Mouse (Mus musculus) left cerebral cortex, adult 8-10 months (tissue): ENCODE results near the gene Spp2. TPM values are rescaled to one million over a fixed set of nuclear protein-coding genes. Genes with fewer than 3 reads are reported as not detected.
A peak's percentile ranks its signal among the peaks of the same experiment; 100 is the strongest.
"Not testable (repeated sequence)": the region's sequence is repeated elsewhere in the genome, so short reads cannot be mapped to it uniquely, and the experiment has no call there.

Source experiments
- DNase-seq, 2 experiments: peaks; one replicate each; pipeline ENCODE4 v3.0.0; 2022; ENCODE audit warnings: low spot score in 2 of 2
- total RNA-seq, 4 experiments: library from RNA; stranded (reverse); gene quantifications; 2 replicates each; pipeline ENCODE4 v1.2.4; 2022

Spp2 gene
- total RNA-seq, 4 experiments from 2014 or later: not detected

DNA sequence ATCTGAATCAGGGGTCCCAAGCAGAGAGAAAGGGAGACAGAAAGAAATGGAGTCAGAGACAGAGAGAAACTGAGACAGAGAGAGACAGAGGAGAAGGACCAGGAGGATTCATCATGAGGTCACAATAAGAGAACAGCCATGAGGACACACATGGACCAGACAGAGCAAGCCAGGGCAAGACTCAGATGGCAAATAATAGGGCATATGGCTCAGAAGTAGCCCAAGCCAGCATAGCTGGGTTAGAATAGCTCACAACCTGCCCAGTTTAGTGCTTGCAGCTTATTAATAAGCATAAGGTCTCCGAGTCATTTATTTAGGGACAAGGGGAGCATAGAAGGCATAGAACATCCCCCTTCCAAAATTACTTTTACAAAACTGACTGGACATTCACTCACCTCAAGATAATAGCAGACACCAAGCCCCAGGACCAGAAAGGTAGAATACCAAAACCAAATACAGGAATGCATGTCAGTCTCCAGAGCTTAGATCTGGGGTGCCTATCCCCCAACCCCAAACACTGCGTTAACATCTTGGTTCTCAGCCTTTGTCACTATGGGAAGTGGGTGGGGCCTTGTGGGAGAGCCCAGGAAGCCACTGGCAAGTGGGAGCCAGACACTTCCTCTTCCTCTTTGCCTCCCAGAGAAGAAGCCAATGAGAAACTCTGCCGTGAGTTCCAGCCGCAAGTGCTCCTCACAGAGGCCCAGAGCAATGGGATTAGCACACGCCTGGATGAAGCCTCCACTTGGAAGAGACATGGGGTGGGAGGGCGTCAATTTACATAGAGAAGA, 26.5 kb downstream of the Spp2 start:
- no peak for DNase-seq

DNA sequence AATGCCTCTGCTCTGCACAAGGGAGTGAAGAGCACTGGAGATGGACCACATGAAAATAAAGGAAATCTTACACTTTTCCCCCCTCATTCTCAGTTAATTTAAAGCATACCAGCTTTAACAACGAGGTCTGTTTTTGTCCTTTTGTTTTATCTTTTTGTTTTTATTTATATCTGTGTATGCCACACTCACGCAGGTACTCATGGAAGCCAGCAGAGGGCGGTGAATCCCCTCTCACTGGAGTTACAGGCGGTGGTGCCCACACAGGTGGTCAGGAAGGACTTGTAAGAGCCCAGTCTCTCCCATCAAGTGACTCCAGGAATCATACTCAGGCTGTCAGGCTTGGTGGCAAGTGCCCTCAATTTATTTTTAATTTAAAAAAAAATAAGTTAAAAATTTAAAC, 27.3 kb downstream of the Spp2 start:
- DNase-seq: no peak

DNA sequence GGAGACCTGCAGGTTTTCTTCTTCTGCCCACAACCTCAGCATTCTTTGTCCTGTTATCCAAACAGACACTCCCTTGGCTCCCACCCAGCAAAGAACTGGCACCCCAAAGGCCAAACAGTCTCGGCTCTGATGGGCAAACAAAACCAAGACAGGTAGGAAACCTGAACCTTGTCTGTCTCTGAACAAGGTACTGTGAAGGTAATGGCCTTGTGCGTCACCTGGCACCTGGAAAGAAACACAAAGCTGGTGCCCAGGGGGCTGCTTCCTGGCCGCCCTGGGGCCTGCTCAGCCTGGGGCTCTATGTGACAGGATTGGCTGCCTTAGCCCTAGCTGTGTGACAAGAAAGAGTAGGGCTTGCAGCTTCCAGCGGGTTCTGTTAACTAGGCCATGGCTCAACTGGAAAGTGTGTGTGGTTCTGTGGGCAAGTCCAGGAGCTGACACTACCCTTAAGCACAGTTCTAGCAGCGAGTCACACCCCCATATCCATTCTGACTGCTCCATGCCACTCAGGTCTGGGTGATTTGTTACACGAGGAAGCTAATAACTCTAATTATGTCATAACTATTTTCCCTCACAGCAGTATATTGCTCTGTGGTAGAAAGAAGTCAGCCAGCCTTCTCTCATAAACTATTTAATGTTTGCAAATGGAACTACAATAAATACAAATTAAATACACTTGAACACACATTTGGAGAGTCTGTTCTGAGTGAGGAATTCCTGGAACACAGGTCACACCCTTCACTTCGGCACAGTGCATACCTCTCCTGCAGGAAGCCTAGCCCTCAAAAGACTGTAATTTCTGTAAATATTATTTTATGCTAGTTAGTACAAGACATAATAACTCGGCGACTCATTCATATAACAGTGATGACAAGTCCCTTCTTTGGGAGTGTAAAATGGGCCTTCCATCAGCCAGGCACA, 30.7 kb downstream of the Spp2 start:
- no peak for DNase-seq

DNA sequence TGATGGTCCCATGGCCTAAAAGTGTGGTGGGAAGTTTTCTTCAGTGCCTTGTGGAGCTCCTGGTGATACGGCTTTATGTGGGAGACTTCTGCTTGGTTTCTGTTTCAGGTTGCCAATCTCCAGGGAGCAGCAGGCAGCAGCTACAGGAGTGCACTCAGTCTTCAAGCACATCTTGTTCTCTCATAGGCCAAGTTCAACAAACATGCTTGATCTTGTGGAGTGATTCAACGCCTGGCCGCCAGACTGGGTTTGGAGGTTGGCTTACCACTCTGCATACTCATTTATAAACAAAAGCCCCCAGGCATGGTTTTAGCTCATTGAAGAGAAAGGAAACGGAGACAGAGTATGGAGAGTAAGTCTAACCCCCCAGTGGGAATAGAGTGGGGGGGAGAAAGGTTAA, 36.6 kb downstream of the Spp2 start:
- DNase-seq: no peak

DNA sequence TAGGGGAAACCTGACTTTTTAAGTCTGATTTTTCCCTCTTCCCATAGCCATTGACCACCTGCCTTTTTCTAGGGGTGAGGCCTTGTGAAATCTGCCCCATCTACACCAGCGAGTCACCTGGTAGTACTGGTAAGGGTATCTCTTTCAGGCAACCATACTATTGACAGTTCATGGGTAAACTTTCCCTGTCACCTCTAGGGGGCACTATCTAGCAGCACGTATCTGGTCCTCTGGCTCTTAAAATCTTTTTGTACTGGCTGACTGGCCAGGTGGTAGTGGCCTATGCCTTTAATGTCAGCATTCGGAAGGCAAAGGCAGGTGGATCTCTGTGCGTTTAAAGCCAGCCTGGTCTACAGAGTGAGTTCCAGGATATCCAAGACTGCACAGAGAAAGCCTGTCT, 38.6 kb downstream of the Spp2 start:
- DNase-seq: no peak

DNA sequence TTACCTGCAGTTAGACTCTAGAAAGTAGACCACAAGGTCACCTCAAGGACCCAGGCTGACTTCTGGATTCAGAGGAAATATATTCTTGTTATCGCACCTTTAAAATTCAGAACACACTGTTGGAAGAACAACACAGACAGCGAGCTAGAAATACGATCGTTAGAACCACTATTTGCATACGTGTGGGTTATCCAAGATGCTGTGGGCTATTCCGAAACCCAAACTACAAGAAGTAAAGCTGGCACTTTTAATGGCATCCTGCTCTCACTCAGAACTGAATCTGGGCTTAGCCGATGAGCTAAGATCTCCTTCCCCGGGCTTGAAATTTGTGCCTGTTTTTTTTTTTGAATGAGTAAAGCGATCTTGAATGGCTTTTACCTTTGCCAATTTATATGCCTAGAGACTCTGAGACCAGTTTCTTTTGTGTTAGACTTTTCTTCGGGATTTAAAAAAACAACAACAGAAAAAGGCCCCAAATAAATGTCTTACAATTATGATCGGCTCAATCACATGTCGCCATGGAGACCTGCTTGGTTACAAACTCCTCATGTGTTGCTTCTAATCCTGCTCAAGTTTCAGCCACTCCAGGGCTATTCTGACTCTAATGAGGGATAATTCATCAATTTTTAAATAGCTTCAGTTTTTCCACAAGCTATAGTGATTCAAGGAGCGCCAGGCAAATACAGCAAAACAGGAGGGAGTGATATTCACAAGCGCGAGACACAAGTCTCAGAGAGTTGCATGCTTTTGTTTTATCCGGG, 39.7 kb downstream of the Spp2 start:
- no peak for DNase-seq

DNA sequence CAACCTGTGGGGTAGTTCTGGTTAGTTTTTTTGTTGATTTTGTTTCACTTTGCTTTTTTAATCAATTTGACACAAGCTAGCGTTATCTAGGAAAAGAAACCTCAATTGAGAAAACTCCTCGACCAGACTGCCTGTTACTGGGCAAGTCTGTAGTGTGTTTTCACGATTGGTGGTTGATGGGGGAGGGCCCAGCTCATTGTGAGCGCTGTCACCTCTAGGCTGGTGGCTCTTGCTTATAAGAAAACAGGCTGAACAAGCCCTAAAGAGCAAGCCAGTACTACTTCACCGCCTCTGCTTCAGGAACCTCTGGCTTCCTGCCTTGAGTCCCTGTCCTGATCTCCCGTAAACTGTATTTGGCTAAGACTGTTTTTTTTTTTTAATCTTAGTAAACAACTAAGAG, 40.7 kb downstream of the Spp2 start:
- DNase-seq: no peak

DNA sequence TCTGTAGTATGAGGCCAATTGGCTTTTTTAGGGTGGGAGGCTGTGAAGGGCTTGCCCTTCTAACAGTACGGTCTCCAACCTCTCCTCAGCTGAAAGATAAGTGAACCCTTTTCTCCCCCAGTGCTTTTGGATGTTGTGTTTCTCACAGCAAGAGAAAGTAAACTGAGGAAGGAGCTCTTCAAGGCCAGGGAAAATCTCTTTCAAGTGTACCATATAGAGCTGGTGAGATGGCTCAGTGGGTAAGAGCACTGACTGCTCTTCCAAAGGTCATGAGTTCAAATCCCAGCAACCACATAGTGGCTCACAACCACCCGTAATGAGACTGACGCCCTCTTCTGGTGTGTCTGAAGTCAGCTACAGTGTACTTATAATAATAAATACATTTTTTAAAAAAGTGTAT, 41.3 kb downstream of the Spp2 start:
- not testable (repeated sequence) for DNase-seq

DNA sequence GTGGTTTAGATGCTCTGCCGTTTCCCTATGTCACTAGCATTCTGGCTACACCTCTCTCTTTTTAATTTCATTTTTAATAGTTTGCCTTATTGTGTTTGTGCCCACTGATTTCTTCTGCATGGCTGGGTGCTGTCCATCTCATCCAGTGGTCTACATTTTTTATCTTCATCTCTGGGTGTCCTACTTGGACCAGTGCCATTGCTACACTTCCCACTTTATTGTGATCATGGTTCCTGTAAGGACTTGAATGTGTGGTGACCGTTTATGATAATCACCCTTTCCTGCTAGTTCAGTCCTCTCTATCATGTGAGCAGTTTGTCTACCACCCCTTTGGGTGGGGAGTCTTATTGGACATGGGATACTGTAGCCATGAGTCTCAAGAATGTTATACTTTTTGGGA, 43.0 kb downstream of the Spp2 start:
- DNase-seq: no peak

DNA sequence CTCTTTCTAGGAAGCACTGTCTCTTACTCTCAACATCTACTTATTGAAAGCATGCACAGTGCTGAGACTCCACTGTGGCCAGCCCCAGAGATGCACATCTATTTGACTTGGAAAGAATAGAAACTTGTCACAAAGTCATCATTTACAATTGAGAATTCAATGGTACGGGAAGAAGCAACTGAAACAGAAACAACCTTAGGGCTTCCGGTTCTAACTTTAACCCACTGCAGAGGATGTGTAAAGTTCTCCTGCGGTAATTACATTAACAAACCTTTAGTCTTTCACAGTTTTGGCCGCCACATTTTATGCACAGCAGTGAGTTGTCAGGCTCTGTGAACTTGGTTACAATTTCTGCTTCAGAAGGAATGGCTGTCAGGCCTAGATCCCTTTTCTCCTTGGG, 43.9 kb downstream of the Spp2 start:
- no peak for DNase-seq

DNA sequence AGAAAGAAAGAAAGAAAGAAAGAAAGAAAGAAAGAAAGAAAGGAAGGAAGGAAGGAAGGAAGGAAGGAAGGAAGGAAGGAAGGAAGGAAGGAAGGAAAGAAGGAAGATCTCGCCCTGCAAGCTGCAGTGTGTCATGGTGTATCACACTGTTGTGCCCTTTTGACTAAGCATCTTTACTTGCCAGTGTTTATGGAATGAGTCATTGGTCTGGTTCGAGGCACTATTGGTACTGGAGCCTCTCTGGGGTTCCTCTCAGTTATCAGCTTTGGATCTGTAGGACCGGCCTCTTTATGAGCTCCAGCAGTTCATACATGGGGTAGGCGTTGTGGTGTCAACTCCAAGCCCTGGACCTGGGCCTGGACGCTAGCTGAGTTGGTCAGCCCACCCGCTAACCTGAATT, 45.4 kb downstream of the Spp2 start:
- DNase-seq: no peak

DNA sequence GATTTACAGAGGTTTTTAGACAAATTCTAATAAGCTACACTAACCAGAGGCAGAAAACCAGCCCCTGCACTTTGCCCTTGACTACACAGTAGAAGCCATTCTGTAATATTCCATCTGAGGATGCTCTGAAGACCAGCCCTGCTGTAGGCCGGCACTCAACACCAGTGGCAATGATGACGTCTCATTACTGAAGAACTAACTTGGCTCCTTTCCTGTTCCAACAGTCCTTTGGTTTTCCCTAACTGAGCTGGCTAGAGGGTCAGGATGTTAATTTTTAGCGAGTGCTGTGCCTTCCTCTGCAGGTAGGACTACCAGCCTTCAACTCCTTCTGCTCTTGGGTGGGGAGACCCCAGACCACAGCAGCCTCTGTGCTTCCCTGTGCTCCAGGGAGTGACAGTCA, 47.9 kb downstream of the Spp2 start:
- DNase-seq: no peak

DNA sequence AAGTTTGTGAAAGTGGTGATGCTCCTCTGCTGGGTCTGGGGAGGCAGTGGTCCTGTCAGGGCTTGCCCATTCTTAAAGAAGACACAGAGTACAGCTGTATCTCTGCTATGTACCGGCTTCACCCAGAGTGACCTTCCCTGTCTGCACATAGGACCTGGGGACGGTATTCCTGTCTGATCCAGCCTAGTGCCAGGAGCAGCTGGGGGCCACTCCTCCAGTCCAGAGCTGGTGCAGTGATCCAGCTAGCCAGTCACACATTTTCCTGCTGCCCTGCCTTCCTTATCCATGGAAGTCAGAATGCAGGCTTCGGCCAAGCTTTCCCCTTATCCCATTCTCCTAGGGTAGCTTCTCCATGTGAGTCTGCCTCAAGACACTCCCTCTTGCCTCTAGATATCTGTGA, 49.0 kb downstream of the Spp2 start:
- no peak for DNase-seq

DNA sequence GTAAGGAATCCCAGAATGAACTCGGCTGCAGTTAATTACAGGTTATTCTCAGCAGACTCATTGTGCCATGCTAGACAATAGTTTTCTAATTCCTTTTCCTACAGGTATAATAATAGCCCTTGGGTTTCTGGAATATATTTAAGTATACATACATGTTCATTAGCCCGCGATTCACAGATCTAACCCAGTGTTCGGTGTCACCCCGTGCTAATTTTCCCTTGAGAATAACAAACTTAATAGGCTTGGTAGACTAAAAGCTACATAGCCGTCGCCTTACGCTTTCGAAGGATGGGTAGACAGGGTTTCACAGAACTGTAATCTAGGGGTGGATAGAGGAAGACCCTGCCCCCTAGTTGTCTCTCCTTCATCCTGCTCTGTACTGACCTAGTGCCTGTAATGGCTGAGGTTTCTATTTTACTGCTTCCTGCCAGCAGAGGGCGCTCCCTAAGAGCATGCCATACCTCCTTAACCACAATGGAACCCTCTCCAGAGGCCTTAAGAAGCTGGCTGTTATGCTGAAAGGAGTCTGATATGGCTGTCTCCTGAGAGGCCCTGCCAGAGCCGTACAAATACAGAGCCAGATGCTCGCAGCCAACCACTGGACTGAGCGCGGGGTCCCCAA, 49.8 kb downstream of the Spp2 start:
- peak; percentile 43 to 46 for DNase-seq

DNA sequence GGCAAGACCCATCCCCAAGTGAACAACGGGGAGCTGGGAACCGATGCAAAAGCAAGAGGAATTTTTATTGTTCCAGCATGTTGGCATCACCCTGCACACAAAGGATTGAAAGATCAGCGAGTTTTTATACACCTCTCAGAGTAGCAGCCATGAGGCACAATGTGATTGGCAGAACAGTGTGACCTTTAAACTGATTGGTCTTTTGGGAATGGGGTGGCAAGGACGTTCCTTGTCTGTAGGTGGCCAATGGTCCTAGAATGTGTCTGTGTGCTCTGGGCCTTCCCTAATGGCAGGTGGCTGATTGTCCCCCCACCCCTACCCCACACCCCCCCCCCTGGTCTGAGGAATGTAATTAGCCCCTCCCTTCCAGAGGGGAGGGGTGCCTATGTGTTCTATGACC, 52.4 kb downstream of the Spp2 start:
- no peak for DNase-seq

DNA sequence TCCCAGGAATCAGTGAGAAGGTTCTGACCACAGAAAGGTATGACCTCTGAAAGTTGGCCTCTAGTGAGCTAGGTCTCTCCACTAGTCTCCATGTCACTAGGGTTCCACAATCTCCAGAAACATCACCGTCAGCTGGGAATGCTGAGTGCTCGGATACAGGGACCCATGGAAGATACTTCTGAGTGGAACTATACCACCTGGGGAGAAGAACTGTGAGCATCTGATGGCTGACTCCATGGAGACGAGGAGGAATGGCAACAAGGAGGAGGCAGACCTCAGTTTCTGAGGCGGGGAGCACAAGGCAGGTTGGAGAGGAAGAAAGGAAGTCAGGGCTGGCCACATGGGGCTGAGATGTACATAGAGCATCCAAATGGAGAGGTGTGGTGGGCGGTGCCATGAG, 52.9 kb downstream of the Spp2 start:
- DNase-seq: no peak

DNA sequence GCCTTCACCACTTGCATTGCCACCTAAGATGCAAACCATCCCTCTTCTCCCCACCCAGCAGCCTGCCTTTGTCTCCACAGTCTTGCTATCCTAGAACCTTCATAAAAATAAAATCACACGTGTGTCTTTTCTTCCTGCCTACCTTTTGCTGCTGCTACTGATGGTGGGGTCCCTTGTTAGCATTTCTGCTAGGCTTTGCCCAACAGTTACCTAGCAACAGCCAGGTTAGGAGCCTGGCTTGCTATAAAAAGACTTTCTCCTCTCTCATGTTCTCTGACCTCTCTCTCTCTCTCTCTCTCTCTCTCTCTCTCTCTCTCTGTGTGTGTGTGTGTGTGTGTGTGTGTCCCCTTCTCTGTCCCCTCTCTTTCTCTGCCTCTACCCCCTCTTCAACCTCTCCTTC, 54.3 kb downstream of the Spp2 start:
- DNase-seq: no peak

DNA sequence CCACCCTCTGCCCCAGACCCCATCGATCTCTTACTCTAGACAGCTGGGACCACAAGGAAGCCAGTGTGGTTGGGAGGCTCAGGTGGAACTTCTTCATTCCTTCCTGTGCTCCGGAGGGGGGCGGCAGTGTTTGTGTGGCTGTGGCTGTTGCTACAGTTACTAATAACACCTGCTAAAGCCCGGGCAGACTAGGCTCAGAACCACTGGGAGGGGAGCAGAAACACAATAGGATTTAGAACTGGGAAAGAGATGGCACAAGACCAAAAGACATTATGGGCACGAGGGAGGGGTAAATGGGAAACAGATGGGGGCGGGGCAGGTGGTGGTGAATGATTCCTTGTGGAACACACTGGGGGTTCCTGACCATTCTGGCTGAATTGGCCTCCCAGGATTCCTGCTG, 55.7 kb downstream of the Spp2 start:
- DNase-seq: no peak

DNA sequence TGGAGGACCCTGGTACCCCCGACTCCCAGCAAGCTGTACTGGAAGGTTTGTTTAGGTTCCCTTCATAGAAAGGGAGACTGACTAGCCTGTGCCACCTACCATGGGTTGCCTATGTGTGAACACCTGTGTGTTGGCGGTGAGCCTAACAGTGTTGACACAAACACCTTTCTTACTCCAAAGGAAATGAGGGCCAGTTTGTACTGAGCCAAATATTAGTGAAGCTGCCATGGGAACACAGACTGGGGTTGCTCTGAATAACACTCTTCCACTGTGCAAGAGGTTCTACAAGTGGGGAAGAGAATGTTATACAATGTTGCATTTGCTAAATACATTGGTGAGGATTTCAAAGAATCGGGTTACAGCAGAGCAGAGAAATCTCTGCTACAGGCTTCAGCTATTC, 56.5 kb downstream of the Spp2 start:
- DNase-seq: no peak

DNA sequence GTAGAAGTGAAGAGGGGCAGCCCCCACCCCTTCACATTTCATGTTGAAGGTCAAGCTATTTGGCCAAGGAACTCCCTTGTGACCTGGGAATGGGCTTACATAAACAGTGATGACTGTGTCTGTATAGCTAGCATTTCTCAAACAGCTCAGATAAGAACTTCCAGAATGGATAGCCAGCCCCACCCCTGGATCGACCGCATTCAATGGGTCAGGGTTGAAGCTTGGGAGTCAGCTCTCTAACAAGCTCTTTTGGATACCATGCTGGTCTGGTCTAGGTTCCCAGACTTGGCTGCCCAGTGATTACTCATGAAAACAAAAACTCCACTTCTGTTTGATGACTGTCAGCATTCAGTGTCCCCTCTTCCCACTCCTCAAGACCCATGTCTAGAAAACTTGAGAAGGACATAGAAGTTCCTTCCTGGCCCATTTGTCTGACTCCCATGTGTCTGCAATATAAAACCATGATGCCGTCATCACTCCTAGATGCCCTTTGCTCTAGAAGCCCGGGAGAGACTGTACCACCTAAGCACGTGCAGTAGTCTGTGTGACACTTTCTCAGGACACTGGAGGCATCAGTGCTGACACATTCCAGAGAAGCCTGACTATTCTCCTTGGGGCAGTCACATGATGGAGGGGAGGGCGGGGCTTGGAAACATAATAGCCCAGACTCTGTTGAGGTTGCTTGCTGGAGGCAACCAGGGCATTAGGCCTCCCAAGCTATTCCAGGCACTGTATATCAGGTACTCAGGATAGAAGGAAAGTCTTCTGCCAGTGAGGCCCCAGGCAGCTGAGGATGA, 57.5 kb downstream of the Spp2 start:
- no peak for DNase-seq

DNA sequence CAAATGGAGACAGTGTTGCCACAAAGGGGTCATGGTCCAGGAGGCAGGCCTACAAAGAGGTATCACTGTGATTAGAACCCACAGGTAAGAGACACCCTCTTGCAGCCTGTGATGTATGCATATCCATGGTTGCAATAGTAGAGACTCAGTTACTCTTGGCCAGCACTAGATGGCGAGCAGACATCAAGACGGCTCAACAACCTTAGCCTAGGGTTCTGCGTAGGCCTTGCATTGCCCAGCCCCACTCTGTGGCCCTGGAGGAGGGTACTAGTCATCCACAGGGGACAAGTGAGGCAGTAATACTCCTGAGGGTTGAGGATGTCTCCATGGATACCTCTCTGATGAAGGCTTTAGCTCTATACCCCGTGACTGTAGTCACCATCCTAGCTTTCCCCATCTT, 59.0 kb downstream of the Spp2 start:
- no peak for DNase-seq
